Mouse (Mus musculus) heart, postnatal 0 days (tissue): ENCODE measurements around the gene Srgn.

Experiments
- CTCF ChIP-seq: IDR thresholded peaks from 2 replicates; pipeline ENCODE4 v1.5.1; 2016; ENCODE audit warnings: antibody characterized with exemption, control low read depth, low read depth
- EP300 ChIP-seq: IDR thresholded peaks from 2 replicates; pipeline ENCODE4 v1.6.1; 2016; ENCODE audit warnings: antibody characterized with exemption, low read depth

DNA sequence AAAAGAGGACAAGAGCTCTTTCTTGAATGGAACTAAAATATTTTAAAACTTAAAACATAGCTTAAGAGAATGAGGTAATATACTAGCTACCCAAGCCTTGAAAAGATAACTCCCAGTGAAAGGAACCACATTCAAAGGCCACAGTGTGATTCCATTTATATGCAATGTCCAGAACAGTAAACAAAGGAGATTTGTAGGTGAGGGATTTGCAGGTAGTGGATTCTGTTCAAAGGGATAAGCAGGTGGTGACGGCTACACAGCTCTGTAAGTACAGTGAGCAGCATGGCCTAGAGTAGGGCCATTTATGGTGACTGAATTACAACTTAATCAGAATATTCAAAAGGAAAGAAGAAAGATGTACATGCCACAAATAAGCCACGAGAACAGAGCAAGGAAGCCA is 50.3 kb downstream of the Srgn start:
- TF ChIP-seq CTCF (no peak), EP300 (no peak)
